Mouse (Mus musculus): ENCODE measurements around the gene Hmcn1.

GRCm38 (mm10) chr1:150984092-150984503, 9.1 kb downstream of the Hmcn1 start:
- TF ChIP-seq CTCF (IDR thresholded peaks at IDR 0.05; ENCODE audit: borderline replicate concordance, insufficient read depth, low read depth, low read length) (no peak), POLR2A (IDR thresholded peaks at IDR 0.05; ENCODE audit: borderline replicate concordance, insufficient read depth, low read length) (no peak)
